In genomic region chr2:173164946-173165345, GRCm38 (mm10) we compare ENCODE assay signal across 26 mouse cellular contexts. TPM values are rescaled to one million over a fixed set of nuclear protein-coding genes. Genes with fewer than 3 reads are reported as not detected.
DNase-seq lines count a peak whose midpoint lies in the region; ATAC-seq and TF ChIP-seq lines count a peak whose summit lies in the region.
"Had no signal": no experiment of that assay in that cellular context is flagged by ENCODE, and none has a peak within 500 bp of the region (broad histone marks: within the 10 kb centered on the region; RNA-seq: fewer than 3 reads in every experiment).

No protein-coding gene starts in this region.

- TF ChIP-seq POLR2A in kidney, adult 2 months (IDR thresholded peaks at IDR 0.05; ENCODE audit: low read depth, low read length): no peak
- no peak for TF ChIP-seq POLR2A in lung, adult 2 months (IDR thresholded peaks at IDR 0.05; ENCODE audit: borderline replicate concordance, extremely low read depth, low read depth, low read length)

- ATAC-seq in kidney, embryonic 16.5 days (ENCODE audit: low FRiP score, low TSS enrichment): no peak
- ATAC-seq: CD4-positive, CD25-positive, alpha-beta regulatory T cell, adult 4 months; forebrain, embryonic 14.5 days; forebrain, postnatal 0 days had no signal

- no peak overlapping the region for H3K4me2 ChIP-seq in kidney, embryonic 16.5 days (replicated peaks; ENCODE audit: low read depth, low read length)
- H3K4me2 ChIP-seq: embryonic facial prominence, embryonic 12.5 days; embryonic facial prominence, embryonic 15.5 days; heart, embryonic 11.5 days; hindbrain, embryonic 12.5 days had no signal

- no peaks in the 10 kb centered on the region for H3K36me3 ChIP-seq in kidney, adult 2 months (ENCODE audit: control insufficient read depth, insufficient read depth, low read length)
- H3K36me3 ChIP-seq in kidney, embryonic 16.5 days (ENCODE audit: insufficient read depth, low read length): no peaks in the 10 kb centered on the region
- H3K36me3 ChIP-seq: embryonic facial prominence, embryonic 12.5 days; embryonic facial prominence, embryonic 15.5 days; hindbrain, embryonic 12.5 days had no signal

- peaks cover 15% of the 10 kb centered on the region; the same call in 1 of the 2 replicates for H3K4me1 ChIP-seq in kidney, adult 2 months (ENCODE audit: control insufficient read depth, insufficient read depth, low read length)
- peaks cover 10% of the 10 kb centered on the region for H3K4me1 ChIP-seq in kidney, embryonic 16.5 days (ENCODE audit: insufficient read depth, low read length)
- no peaks in the 10 kb centered on the region for H3K4me1 ChIP-seq in lung, adult 2 months (ENCODE audit: control insufficient read depth, insufficient read depth, low read length)
- H3K4me1 ChIP-seq: embryonic facial prominence, embryonic 12.5 days had no signal

- peak overlapping the region; percentile 47; the same call in 1 of the 2 replicates for H3K27ac ChIP-seq in kidney, adult 2 months (ENCODE audit: insufficient read depth, low read depth, low read length)
- H3K27ac ChIP-seq in kidney, embryonic 16.5 days (ENCODE audit: low read length): no peak overlapping the region
- H3K27ac ChIP-seq: embryonic facial prominence, embryonic 12.5 days; embryonic facial prominence, embryonic 15.5 days; gastrocnemius, adult 2 months; hindbrain, embryonic 12.5 days had no signal

- 56% methylated on average over 10 of the region's 10 CpGs for whole genome bisulfite sequencing in kidney, adult 2 months
- 82% methylated on average over 10 of the region's 10 CpGs for WGBS in kidney, embryonic 16.5 days
- WGBS in lung, adult 2 months: 81% methylated on average over 10 of the region's 10 CpGs

- DNase-seq in kidney, adult 2 months: peak; percentile 81
- DNase-seq in kidney, adult 8-10 months: peak; percentile 47 to 69
- peak; percentile 72 for DNase-seq in kidney, adult 9 months
- DNase-seq in kidney, postnatal 25 days: peak; percentile 61 to 87
- no peak for DNase-seq in thymus, postnatal 36 days
- no peak for DNase-seq in lung, adult 2 months
- DNase-seq: adrenal gland, adult 2 months; adrenal gland, postnatal 14 days; cerebellum, adult 11 months; cerebellum, adult 2 months; cerebellum, adult 9-11 months; forebrain, postnatal 0 days; gastrocnemius, adult 2 months; gastrocnemius, postnatal 14 days; heart, adult 11 months had no signal

- H3K9me3 ChIP-seq in kidney, embryonic 16.5 days (ENCODE audit: low read length): no peaks in the 10 kb centered on the region
- H3K9me3 ChIP-seq: embryonic facial prominence, embryonic 12.5 days; embryonic facial prominence, embryonic 15.5 days; hindbrain, embryonic 12.5 days had no signal

- no peak overlapping the region for H3K9ac ChIP-seq in kidney, embryonic 16.5 days (replicated peaks; ENCODE audit: low read length)
- H3K9ac ChIP-seq: embryonic facial prominence, embryonic 12.5 days; embryonic facial prominence, embryonic 15.5 days; forebrain, postnatal 0 days; hindbrain, embryonic 12.5 days had no signal

- no peaks in the 10 kb centered on the region for H3K27me3 ChIP-seq in kidney, adult 2 months (replicated peaks; ENCODE audit: control insufficient read depth, insufficient read depth, low read length)
- H3K27me3 ChIP-seq in kidney, embryonic 16.5 days (ENCODE audit: insufficient read depth, low read length): peaks cover 40% of the 10 kb centered on the region
- H3K27me3 ChIP-seq: embryonic facial prominence, embryonic 12.5 days had no signal

- no peak overlapping the region for H3K4me3 ChIP-seq in kidney, adult 2 months (ENCODE audit: insufficient read depth, low read depth, low read length)
- no peak overlapping the region for H3K4me3 ChIP-seq in kidney, embryonic 16.5 days (ENCODE audit: low read length)
- no peak overlapping the region for H3K4me3 ChIP-seq in lung, adult 2 months (replicated peaks; ENCODE audit: extremely low read depth, low read depth, low read length)
- H3K4me3 ChIP-seq: embryonic facial prominence, embryonic 12.5 days; embryonic facial prominence, embryonic 15.5 days; gastrocnemius, adult 2 months; hindbrain, embryonic 12.5 days had no signal

- TF ChIP-seq CTCF in kidney, adult 2 months (conservative IDR thresholded peaks at IDR 0.05; ENCODE audit: insufficient read depth, insufficient read length, low read depth, low read length): no peak
- TF ChIP-seq CTCF in lung, adult 2 months (IDR thresholded peaks at IDR 0.05; ENCODE audit: insufficient read depth, low read length): no peak

RNA-seq across cellular contexts. Expression of gene Pck1, which starts 12.1 kb away (rescaled TPM):
- polyA plus RNA-seq in kidney, adult 2 months (2012; rRNA removed): 648 and 871 TPM in 2 replicates
- polyA plus RNA-seq in kidney, embryonic 16.5 days (2015; fragmentation: Nextera tagmentation; extraction: Ambion mirVana): 35.4 and 38.4 TPM in 2 replicates
- polyA plus RNA-seq in lung, adult 2 months (2012; rRNA removed): 7.9 and 14.0 TPM in 2 replicates
- polyA plus RNA-seq: C2C12; CD4-positive, CD25-positive, alpha-beta regulatory T cell, adult 4 months; cerebellum, adult 2 months; embryonic facial prominence, embryonic 12.5 days; embryonic facial prominence, embryonic 15.5 days; forebrain, embryonic 11.5 days; forebrain, embryonic 14.5 days; forebrain, postnatal 0 days; heart, embryonic 11.5 days; heart, embryonic 14.5 days; hindbrain, embryonic 12.5 days had no signal

RNA-seq across cellular contexts. Expression of gene Ctcfl, which starts 45.6 kb away (rescaled TPM):
- 0.03 TPM in 2 replicates for polyA plus RNA-seq in kidney, adult 2 months (2012; rRNA removed)
- 0.07 and 0.10 TPM in 2 replicates for polyA plus RNA-seq in kidney, embryonic 16.5 days (2015; fragmentation: Nextera tagmentation; extraction: Ambion mirVana)
- not detected in 2 replicates for polyA plus RNA-seq in lung, adult 2 months (2012; rRNA removed)
- polyA plus RNA-seq: adrenal gland, adult 2 months; C2C12; CD4-positive, CD25-positive, alpha-beta regulatory T cell, adult 4 months; cerebellum, adult 2 months; forebrain, embryonic 11.5 days; forebrain, embryonic 14.5 days; frontal cortex, adult 2 months had no signal

RNA-seq across cellular contexts. Expression of gene Zbp1, which starts 53.8 kb away (rescaled TPM):
- polyA plus RNA-seq in kidney, adult 2 months (2012; rRNA removed): 3.3 and 7.8 TPM in 2 replicates
- polyA plus RNA-seq in kidney, embryonic 16.5 days (2015; fragmentation: Nextera tagmentation; extraction: Ambion mirVana): 0.67 TPM in 1 of 2 replicates, not detected in the other
- 4.8 and 5.7 TPM in 2 replicates for polyA plus RNA-seq in lung, adult 2 months (2012; rRNA removed)
- polyA plus RNA-seq: embryonic facial prominence, embryonic 12.5 days; forebrain, embryonic 11.5 days; forebrain, embryonic 14.5 days; heart, embryonic 11.5 days; heart, embryonic 14.5 days had no signal

Comparison
In these comparisons a context has a peak if more than half of its experiments do, and no peak if none do; other contexts are left out.
1. RNA of gene Pck1, which starts 12.1 kb away (polyA plus RNA-seq): 648 to 871 TPM in kidney, adult 2 months; 35.4 to 38.4 TPM in kidney, embryonic 16.5 days and 7.9 to 14.0 TPM in lung, adult 2 months; every median in the first group is over 10 times any median in the second.
2. DNase-seq: peak in kidney, adult 2 months (single experiment), kidney, adult 8-10 months (2 of 2), kidney, adult 9 months (single experiment) and kidney, postnatal 25 days (2 of 2); none in thymus, postnatal 36 days (0 of 2) and lung, adult 2 months (single experiment).